Mouse (Mus musculus) erythroblast, embryonic 14.5 days (primary cell): ENCODE data around the gene Gm10553.
"Not testable (repeated sequence)": the region's sequence is repeated elsewhere in the genome, so short reads cannot be mapped to it uniquely, and the experiment has no call there.

Experiments used
- GATA1 ChIP-seq: IDR thresholded peaks from 2 replicates; pipeline ENCODE4 v1.6.1; 2012; ENCODE audit warnings: low read length, inconsistent platforms, mixed read lengths
- TAL1 ChIP-seq: IDR thresholded peaks from 3 replicates; pipeline ENCODE4 v1.6.1; 2012; ENCODE audit warnings: low read length, inconsistent platforms, mixed read lengths

GRCm38 (mm10) chr1:85110876-85111275 is 10.9 kb downstream of the Gm10553 start:
- not testable (repeated sequence) for TF ChIP-seq TAL1, GATA1
